Mouse (Mus musculus) ES-E14 (cell line): ENCODE data around the gene Ndufaf8. TPM values are rescaled to one million over a fixed set of nuclear protein-coding genes. Genes with fewer than 3 reads are reported as not detected.

Source experiments
- DNase-seq: peaks from one replicate; pipeline ENCODE4 v3.0.0-alpha.2; 2013; ENCODE audit warnings: low read depth, low spot score
- H3K27ac ChIP-seq: 2 replicates; pipeline ENCODE4 v1.5.1; 2012; ENCODE audit warnings: low read depth, mild to moderate bottlenecking, low read length, moderate library complexity, mixed read lengths; ENCODE audit not compliant: poor library complexity, insufficient read depth, severe bottlenecking
- H3K36me3 ChIP-seq: 2 replicates; pipeline ENCODE4 v1.6.1; 2012; ENCODE audit warnings: mild to moderate bottlenecking, low read length, moderate library complexity, mixed read lengths; ENCODE audit not compliant: control insufficient read depth, poor library complexity, insufficient read depth, severe bottlenecking
- H3K4me1 ChIP-seq, 2 experiments: fragments of 150-350 bp in 1 of 2; sonication (generic) in 1 of 2; 2 replicates each; pipeline ENCODE4 v1.6.1; 2012; ENCODE audit warnings: low read length in 2 of 2, mild to moderate bottlenecking in 1 of 2, mixed read lengths in 1 of 2; ENCODE audit not compliant: control insufficient read depth in 2 of 2, insufficient read depth in 2 of 2, poor library complexity in 1 of 2
- H3K4me3 ChIP-seq, 2 experiments: fragments of 150-350 bp in 1 of 2; sonication (generic) in 1 of 2; 2 replicates each; pipeline ENCODE4 v1.5.1; 2012; ENCODE audit warnings: low read length in 2 of 2, low read depth in 1 of 2, mild to moderate bottlenecking in 1 of 2, mixed read lengths in 1 of 2; ENCODE audit not compliant: insufficient read depth in 1 of 2, poor library complexity in 1 of 2, severe bottlenecking in 1 of 2
- H3K9ac ChIP-seq: 2 replicates; pipeline ENCODE4 v1.6.1; 2012; ENCODE audit warnings: low read depth, mild to moderate bottlenecking, low read length, mixed read lengths; ENCODE audit not compliant: poor library complexity, insufficient read depth, severe bottlenecking
- H3K9me3 ChIP-seq: fragments of 150-350 bp; sonication (generic); 2 replicates; pipeline ENCODE4 v1.6.1; 2012; ENCODE audit warnings: low read depth, mild to moderate bottlenecking, low read length; ENCODE audit not compliant: control insufficient read depth, insufficient read depth
- CHD2 ChIP-seq: IDR thresholded peaks from 2 replicates; pipeline ENCODE4 v1.6.1; 2014; ENCODE audit warnings: mild to moderate bottlenecking, low read depth, low read length, inconsistent platforms
- HCFC1 ChIP-seq: IDR thresholded peaks from 2 replicates; pipeline ENCODE4 v1.6.1; 2012; ENCODE audit warnings: low read length, inconsistent platforms, borderline replicate concordance; ENCODE audit not compliant: insufficient read depth
- MAFK ChIP-seq: IDR thresholded peaks from 2 replicates; pipeline ENCODE4 v1.6.1; 2014; ENCODE audit warnings: mild to moderate bottlenecking, low read depth, low read length, inconsistent platforms; ENCODE audit not compliant: insufficient read depth
- ZC3H11A ChIP-seq: IDR thresholded peaks from 2 replicates; pipeline ENCODE4 v1.6.1; 2012; ENCODE audit warnings: low read depth, mild to moderate bottlenecking, inconsistent platforms, low read length, borderline replicate concordance
- ZNF384 ChIP-seq: IDR thresholded peaks from 2 replicates; pipeline ENCODE4 v1.6.1; 2012; ENCODE audit warnings: low read depth, low read length, inconsistent platforms
- in situ Hi-C, 2 experiments: fragments of 600-800 bp; cut with MboI; formaldehyde crosslinking; loops; one replicate each; pipeline ENCODE4 v1.15.1; 2025; ENCODE audit warnings: low sequenced_read_pairs in 2 of 2, inconsistent platforms in 1 of 2; ENCODE audit not compliant: unreplicated experiment in 2 of 2
- total RNA-seq: library from RNA; depleted of rRNA; stranded (reverse); fragments of 300-350 nt; gene quantifications from 2 replicates; pipeline ENCODE4 v1.2.3, GENCODE M21; 2012

The Ndufaf8 gene
- total RNA-seq, 1 experiment = 49.3 TPM

DNA sequence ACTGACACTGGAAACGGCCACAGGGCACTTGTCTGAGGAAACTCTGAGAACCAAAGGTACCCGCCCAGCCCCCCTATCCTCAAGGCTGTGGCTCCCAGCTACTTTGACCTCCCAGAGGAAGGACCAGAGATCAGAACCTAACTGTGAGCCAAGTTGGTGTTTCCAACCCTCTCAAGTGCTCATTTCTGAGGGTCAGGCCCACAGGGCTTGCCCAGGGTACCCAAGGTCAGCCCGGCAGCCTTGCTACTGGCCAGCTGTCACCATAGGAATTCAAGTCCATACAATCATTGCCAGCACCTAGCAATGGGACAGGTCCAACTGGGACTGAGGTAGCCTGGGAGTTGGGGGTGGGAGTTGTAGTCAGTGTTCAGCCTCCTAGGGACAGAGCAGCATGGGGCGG is 8.1 kb upstream of the Ndufaf8 start:
- Histone ChIP-seq H3K9me3 (no peaks in the 10 kb centered on the region), H3K9ac (no peak overlapping the region), H3K27ac (no peak overlapping the region), H3K4me3 (no peak overlapping the region), H3K36me3 (peaks cover 37% of the 10 kb centered on the region; the same call in 1 of the 2 replicates), H3K4me1 (peaks cover 4 to 10% of the 10 kb centered on the region in 2 experiments; a peak in 2 of 4 replicates)
- no peak for TF ChIP-seq CHD2
- no peak for TF ChIP-seq HCFC1
- no peak for TF ChIP-seq ZC3H11A
- no peak for TF ChIP-seq MAFK
- TF ChIP-seq ZNF384 = no peak
- DNase-seq = no peak
- in situ Hi-C loops = no loop called here

DNA sequence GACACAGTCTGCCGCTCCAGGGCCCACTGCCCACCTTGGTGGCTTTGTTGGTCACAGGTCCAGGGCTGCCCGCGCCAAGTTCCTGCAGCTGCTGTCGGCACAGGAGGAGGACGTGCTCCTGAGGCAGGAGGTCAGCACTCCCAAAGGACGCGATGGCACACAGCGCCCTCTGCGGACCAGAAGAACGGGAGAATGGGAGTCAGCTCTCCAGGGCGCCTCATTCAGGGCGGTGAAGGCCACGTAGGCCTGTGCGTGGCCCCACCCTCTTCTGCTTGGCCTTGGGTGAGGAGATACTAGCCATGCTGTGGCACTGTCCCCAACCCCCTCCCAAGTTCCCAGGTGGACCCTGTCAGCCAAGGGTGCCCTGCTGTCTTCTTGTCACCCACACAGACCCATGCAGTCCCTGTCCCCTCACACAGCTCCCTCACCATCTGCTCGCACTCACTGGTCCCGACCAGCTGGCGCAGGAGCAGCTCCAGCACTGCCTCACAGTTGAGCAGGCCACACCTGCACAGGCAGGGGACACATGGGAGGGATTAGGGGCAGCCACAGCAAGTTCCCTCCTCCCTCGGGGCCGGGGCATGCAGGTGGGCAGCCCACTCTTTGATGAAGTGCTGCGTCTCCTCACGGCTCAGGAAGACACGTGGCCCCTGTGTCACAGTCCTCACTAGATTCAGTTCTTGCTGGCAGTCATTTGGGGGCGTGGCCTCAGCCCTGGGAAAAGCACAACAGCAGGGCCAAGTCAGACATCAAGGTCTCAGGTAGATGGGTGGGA is 5.7 kb upstream of the Ndufaf8 start:
- Histone ChIP-seq H3K4me1 (peaks cover 3 to 9% of the 10 kb centered on the region in 2 experiments; a peak in 2 of 4 replicates), H3K9ac (no peak overlapping the region), H3K36me3 (peaks cover 38% of the 10 kb centered on the region; the same call in 1 of the 2 replicates), H3K4me3 (no peak overlapping the region), H3K27ac (no peak overlapping the region), H3K9me3 (no peaks in the 10 kb centered on the region)
- DNase-seq = no peak
- in situ Hi-C loops = no loop called here
- no peak for TF ChIP-seq HCFC1
- no peak for TF ChIP-seq MAFK
- TF ChIP-seq ZC3H11A = no peak
- no peak for TF ChIP-seq CHD2
- no peak for TF ChIP-seq ZNF384

DNA sequence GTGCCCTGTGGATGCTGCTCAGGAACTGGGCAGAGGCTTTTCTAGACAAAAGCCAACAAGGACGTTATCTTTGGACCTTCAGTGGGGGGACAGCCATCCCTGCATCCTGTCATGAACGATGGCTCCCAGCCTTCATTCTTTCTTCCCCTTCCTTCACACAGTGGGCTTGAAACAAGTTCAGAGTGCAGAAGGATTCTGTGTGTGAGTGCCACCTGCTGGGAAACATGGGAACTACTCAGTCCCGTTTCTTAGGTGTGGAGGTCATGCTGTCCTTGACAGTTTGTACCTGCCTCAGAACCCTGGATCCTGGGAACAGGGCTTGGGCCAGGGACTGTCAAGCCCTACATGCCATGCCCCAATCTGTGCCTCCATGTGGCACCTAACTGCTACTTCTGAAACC is 2.3 kb downstream of the Ndufaf8 start:
- Histone ChIP-seq H3K4me1 (peaks cover 3 to 11% of the 10 kb centered on the region in 2 experiments; a peak in 2 of 4 replicates), H3K27ac (no peak overlapping the region), H3K36me3 (peaks cover 13% of the 10 kb centered on the region), H3K9ac (no peak overlapping the region), H3K4me3 (no peak overlapping the region), H3K9me3 (no peaks in the 10 kb centered on the region)
- in situ Hi-C loops = no loop called here
- TF ChIP-seq ZC3H11A (peak; percentile 42; the same call in 1 of the 2 replicates), MAFK (no peak)
- DNase-seq = peak; percentile 85

DNA sequence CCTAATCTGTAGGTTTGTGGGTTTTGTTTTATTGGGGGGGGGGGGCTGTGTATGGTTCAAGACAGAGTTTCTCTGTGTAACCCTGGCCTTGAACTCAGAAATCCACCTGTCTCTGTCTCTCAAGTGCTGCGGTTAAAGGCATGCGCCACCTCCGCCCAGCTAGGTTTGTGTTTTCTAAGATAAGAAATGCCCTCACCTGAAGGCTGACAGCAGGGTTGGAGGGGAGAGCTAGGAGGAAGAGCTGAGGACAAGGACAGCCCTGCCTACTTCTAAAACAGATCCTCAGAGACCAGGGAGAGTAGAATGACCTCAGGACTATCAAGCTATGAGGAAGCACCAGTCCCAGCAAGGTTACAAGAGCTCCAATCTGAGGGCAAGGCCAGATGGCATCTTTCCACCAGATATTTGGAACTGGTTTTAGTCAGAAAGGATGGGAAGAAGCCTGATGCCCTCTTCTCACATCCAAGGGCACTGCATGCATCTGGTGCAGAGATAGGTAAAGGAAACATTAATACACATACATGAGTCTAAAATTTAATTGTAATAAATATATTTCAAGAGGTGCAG is 4.8 kb downstream of the Ndufaf8 start:
- in situ Hi-C loops = no loop called here
- Histone ChIP-seq H3K36me3 (peaks cover 18% of the 10 kb centered on the region), H3K4me3 (no peak overlapping the region)

More for the DNA sequence above, 4.8 kb downstream of the Ndufaf8 start:
- Histone ChIP-seq H3K9me3 (no peaks in the 10 kb centered on the region), H3K4me1 (peaks cover 0 to 11% of the 10 kb centered on the region in 2 experiments; a peak in 1 of 4 replicates), H3K9ac (no peak overlapping the region), H3K27ac (no peak overlapping the region)
- DNase-seq = no peak
- TF ChIP-seq MAFK (no peak), CHD2 (no peak), ZNF384 (no peak), HCFC1 (no peak), ZC3H11A (no peak)
